Mouse (Mus musculus): ENCODE results near the gene Klk8. TPM values are rescaled to one million over a fixed set of nuclear protein-coding genes. Genes with fewer than 3 reads are reported as not detected.

The Klk8 gene
- polyA plus RNA-seq, 1 experiment: not detected

GRCm38 (mm10) chr7:43778176-43778970 lies 19.0 kb upstream of the Klk8 start:
- Histone ChIP-seq H3ac (ENCODE audit: control insufficient read depth, insufficient read length) (no peak overlapping the region), H3K79me2 (ENCODE audit: control insufficient read depth, insufficient read depth) (no peaks in the 10 kb centered on the region), H3K27me3 (ENCODE audit: control insufficient read depth, insufficient read depth, insufficient read length) (no peaks in the 10 kb centered on the region), H3K4me3 (no peak overlapping the region), H3K36me3 (ENCODE audit: control insufficient read depth, insufficient read depth) (no peaks in the 10 kb centered on the region), H3K4me2 (ENCODE audit: low read depth) (no peak overlapping the region)
- TF ChIP-seq SRF (IDR thresholded peaks at IDR 0.05; ENCODE audit: control insufficient read depth, insufficient read length, low read depth): no peak

GRCm38 (mm10) chr7:43780241-43780640 lies 17.1 kb upstream of the Klk8 start:
- no peak overlapping the region for H3K4me3 ChIP-seq
- H3K4me2 ChIP-seq (ENCODE audit: low read depth): peak overlapping the region; percentile 18
- no peaks in the 10 kb centered on the region for H3K36me3 ChIP-seq (ENCODE audit: control insufficient read depth, insufficient read depth)
- TF ChIP-seq MAX (IDR thresholded peaks at IDR 0.05; ENCODE audit: low read depth) (no peak), USF1 (IDR thresholded peaks at IDR 0.05; ENCODE audit: low read depth) (no peak), CEBPB (IDR thresholded peaks at IDR 0.05; ENCODE audit: insufficient read depth, poor library complexity, severe bottlenecking) (no peak), MYOG (IDR thresholded peaks at IDR 0.05; ENCODE audit: control insufficient read depth in 1 of 3, insufficient read depth in 1 of 3, insufficient read length in 2 of 3, low read depth in 2 of 3) (no peak), REST (IDR thresholded peaks at IDR 0.05; ENCODE audit: insufficient read depth, insufficient read length) (no peak), TCF12 (IDR thresholded peaks at IDR 0.05; ENCODE audit: insufficient read depth, poor library complexity, severe bottlenecking) (no peak), SRF (IDR thresholded peaks at IDR 0.05; ENCODE audit: control insufficient read depth, insufficient read length, low read depth) (no peak), POLR2A (IDR thresholded peaks at IDR 0.05; ENCODE audit: insufficient read length, low read depth) (no peak), MYOD1 (IDR thresholded peaks at IDR 0.05; ENCODE audit: control insufficient read depth in 1 of 3, insufficient read length in 2 of 3, low read depth in 2 of 3) (no peak), POLR2AphosphoS2 (IDR thresholded peaks at IDR 0.05; ENCODE audit: insufficient read length, low read depth) (no peak), TCF3 (IDR thresholded peaks at IDR 0.05; ENCODE audit: insufficient read length, low read depth) (no peak), E2F4 (IDR thresholded peaks at IDR 0.05; ENCODE audit: insufficient read depth) (no peak)
- no peak overlapping the region for H3ac ChIP-seq (ENCODE audit: control insufficient read depth, insufficient read length)
- no peaks in the 10 kb centered on the region for H3K79me2 ChIP-seq (ENCODE audit: control insufficient read depth, insufficient read depth)
- no peaks in the 10 kb centered on the region for H3K27me3 ChIP-seq (ENCODE audit: control insufficient read depth, insufficient read depth, insufficient read length)

DNA sequence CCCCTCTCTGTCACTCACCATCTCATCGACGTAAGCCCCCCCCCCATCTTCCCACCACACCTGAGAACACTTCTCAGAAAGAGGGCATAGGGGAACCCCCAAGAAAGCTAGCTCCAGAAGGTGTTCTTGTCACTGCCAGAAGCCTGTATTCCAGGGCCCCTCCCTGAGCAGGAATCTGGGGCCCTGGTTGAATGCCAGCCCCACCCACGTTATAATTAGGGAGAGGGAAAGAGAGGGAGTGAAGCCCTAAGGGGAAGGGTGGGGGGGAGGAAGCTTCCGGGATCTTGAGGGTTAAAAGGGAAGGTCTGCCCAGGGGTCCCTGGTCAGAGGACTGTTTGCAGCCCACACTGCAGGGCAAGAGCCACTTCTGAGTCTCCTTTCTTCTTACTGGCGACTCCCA lies 16.6 kb upstream of the Klk8 start, which contains the start of gene Klk10:
Gene Klk10 (plus strand): TSS at position 290 of the 400 bp plus-strand sequence.
- Histone ChIP-seq H3K79me2 (ENCODE audit: control insufficient read depth, insufficient read depth) (no peaks in the 10 kb centered on the region), H3K4me2 (ENCODE audit: low read depth) (peak within 1 kb of the TSS; percentile 18), H3K36me3 (ENCODE audit: control insufficient read depth, insufficient read depth) (no peaks in the 10 kb centered on the region), H3ac (ENCODE audit: control insufficient read depth, insufficient read length) (no peak within 1 kb of the TSS), H3K27me3 (ENCODE audit: control insufficient read depth, insufficient read depth, insufficient read length) (no peaks in the 10 kb centered on the region), H3K4me3 (no peak within 1 kb of the TSS)
- TF ChIP-seq POLR2AphosphoS2 (IDR thresholded peaks at IDR 0.05; ENCODE audit: insufficient read length, low read depth): no peak
- TF ChIP-seq REST (IDR thresholded peaks at IDR 0.05; ENCODE audit: insufficient read depth, insufficient read length): no peak
- no peak for TF ChIP-seq USF1 (IDR thresholded peaks at IDR 0.05; ENCODE audit: low read depth)
- no peak for TF ChIP-seq TCF3 (IDR thresholded peaks at IDR 0.05; ENCODE audit: insufficient read length, low read depth)
- no peak for TF ChIP-seq CEBPB (IDR thresholded peaks at IDR 0.05; ENCODE audit: insufficient read depth, poor library complexity, severe bottlenecking)
- TF ChIP-seq TCF12 (IDR thresholded peaks at IDR 0.05; ENCODE audit: insufficient read depth, poor library complexity, severe bottlenecking): no peak
- TF ChIP-seq POLR2A (IDR thresholded peaks at IDR 0.05; ENCODE audit: insufficient read length, low read depth): no peak
- no peak for TF ChIP-seq MYOD1 (IDR thresholded peaks at IDR 0.05; ENCODE audit: control insufficient read depth in 1 of 3, insufficient read length in 2 of 3, low read depth in 2 of 3)

DNA sequence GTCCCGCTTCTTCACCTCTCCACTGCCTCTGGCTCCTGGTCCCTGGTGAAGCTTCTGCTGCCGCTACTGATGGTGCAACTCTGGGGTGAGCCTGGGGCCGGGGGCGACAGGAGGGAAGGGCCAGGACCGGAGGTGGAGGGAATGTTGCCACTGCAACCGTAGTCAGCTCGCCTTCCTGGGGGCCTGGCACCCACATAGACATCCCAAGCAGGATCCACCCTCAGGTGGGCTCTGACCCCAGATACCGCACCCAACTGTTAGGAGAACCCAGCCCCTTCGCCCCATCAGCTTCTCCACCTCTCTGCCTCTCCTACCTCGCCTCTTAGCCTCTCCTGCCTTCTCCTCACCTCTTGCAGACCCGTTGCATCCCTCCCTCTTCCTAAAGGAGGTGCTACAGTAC lies 15.8 kb upstream of the Klk8 start:
- Histone ChIP-seq H3K79me2 (ENCODE audit: control insufficient read depth, insufficient read depth) (no peaks in the 10 kb centered on the region), H3K4me2 (ENCODE audit: low read depth) (no peak overlapping the region), H3K36me3 (ENCODE audit: control insufficient read depth, insufficient read depth) (no peaks in the 10 kb centered on the region), H3K27me3 (ENCODE audit: control insufficient read depth, insufficient read depth, insufficient read length) (no peaks in the 10 kb centered on the region), H3K4me3 (no peak overlapping the region), H3ac (ENCODE audit: control insufficient read depth, insufficient read length) (no peak overlapping the region)
- TF ChIP-seq MYOD1 (IDR thresholded peaks at IDR 0.05; ENCODE audit: control insufficient read depth in 1 of 3, insufficient read length in 2 of 3, low read depth in 2 of 3) (no peak), TCF3 (IDR thresholded peaks at IDR 0.05; ENCODE audit: insufficient read length, low read depth) (no peak), SRF (IDR thresholded peaks at IDR 0.05; ENCODE audit: control insufficient read depth, insufficient read length, low read depth) (no peak), CEBPB (IDR thresholded peaks at IDR 0.05; ENCODE audit: insufficient read depth, poor library complexity, severe bottlenecking) (no peak), E2F4 (IDR thresholded peaks at IDR 0.05; ENCODE audit: insufficient read depth) (no peak), POLR2AphosphoS2 (IDR thresholded peaks at IDR 0.05; ENCODE audit: insufficient read length, low read depth) (no peak), USF1 (IDR thresholded peaks at IDR 0.05; ENCODE audit: low read depth) (no peak), REST (IDR thresholded peaks at IDR 0.05; ENCODE audit: insufficient read depth, insufficient read length) (no peak)
